Mouse (Mus musculus) stomach, postnatal 0 days (tissue): ENCODE data around the gene Npc2.

Experiments
- CTCF ChIP-seq: IDR thresholded peaks from 2 replicates; pipeline ENCODE4 v1.5.1; 2016; ENCODE audit warnings: antibody characterized with exemption, low read depth, mild to moderate bottlenecking, moderate library complexity
- EP300 ChIP-seq: optimal IDR thresholded peaks from 2 replicates; pipeline ENCODE3; 2016; ENCODE audit warnings: antibody characterized with exemption

DNA sequence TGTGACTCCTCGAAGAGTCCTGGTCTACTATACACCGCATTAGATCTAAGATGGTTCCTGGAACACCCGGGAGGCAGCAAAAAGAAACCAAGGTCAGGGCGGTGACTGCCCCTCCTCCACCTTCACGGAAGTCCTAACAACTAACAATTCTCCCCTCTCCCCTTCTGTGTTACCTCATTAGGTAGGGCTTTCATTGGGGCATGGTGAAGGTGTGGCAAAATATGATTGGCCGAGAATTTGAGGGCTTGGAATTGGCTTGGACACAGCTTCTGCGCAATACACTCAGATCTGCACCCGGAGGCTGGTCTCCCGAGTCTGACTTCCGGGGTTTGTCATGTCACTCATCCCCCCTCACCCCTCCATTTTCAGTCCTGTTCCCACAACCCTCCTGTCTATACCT is 44.5 kb downstream of the Npc2 start:
- no peak for TF ChIP-seq CTCF
- TF ChIP-seq EP300, result no peak
